Mouse (Mus musculus): ENCODE measurements around the gene Duox1.

DNA sequence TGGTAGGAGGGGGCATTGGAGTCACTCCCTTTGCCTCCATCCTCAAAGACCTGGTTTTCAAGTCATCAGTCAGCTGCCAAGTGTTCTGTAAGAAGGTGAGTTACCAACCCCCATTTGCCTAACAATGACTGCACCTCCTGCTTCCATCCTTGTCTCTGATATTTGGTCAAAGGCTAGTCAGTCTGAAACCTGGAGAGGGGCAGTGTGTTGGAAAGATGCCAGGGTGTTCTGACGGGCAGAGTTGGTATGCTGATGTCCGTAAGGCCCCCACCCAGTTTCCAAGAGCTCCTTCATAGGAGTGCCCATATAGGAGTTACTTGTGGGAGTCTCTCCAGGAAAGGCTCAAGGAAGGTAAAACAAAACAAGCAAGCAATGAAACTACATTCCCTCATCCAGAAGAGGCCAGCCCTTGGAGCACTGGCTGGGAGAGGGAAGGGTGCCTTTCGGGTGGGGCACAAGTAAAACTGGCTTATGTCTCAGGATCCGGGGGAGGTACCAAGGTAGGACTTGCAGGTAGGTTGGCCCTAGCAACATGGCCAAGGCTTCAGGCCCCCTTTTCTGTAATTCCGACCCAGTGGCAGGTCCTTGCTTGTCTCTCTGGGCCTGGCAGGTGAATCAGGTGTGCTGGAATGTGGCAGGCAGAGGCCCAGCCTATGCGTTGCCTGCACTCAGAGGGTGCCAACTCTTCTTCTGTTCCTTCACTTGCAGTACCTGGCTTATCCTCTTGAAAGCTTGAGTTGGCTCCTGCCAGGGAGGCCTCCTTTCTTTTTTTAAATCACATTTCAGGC, 29.8 kb downstream of the Duox1 start:
- TF ChIP-seq GATA1 (IDR thresholded peaks at IDR 0.05; ENCODE audit: low read length) (no peak), TAL1 (IDR thresholded peaks at IDR 0.05; ENCODE audit: low read length) (no peak)

Measured in erythroblast, embryonic 14.5 days (primary cell).